ENCODE assay signal across 8 mouse cellular contexts in the genomic region with DNA sequence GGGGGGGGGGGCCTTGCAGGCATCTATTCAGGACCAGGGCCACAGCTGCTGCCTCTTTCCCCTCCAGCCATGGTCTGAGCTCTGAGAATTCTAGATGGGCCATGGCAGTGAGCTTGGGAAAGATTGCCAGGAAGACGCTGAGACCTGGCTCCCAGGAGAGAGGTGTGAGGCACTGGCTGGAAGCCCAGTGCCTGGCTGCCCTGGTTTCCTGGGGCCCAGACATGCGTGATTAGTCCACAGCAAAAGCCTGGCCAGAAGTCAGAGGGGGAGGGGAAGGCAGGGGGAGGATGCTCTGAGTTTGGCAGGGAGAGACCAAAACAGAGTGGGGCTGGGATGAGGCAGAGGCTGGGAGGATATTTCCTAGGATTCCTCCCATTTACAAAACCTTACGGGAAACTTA. TPM values are rescaled to one million over a fixed set of nuclear protein-coding genes. Genes with fewer than 3 reads are reported as not detected.
DNase-seq lines count a peak whose midpoint lies in the region; ATAC-seq lines count a peak whose summit lies in the region.

No protein-coding gene starts in this region.

- WGBS in embryonic facial prominence, embryonic 12.5 days: 33% methylated on average over 3 of the region's 3 CpGs
- WGBS in heart, embryonic 16.5 days: 31% methylated on average over 3 of the region's 3 CpGs
- 41% methylated on average over 3 of the region's 3 CpGs for WGBS in midbrain, embryonic 12.5 days

- H3K4me3 ChIP-seq in embryonic facial prominence, embryonic 12.5 days: no peak overlapping the region
- no peak overlapping the region for H3K4me3 ChIP-seq in heart, embryonic 16.5 days (ENCODE audit: low read length)
- no peak overlapping the region for H3K4me3 ChIP-seq in midbrain, embryonic 12.5 days

- H3K27me3 ChIP-seq in embryonic facial prominence, embryonic 12.5 days: no peaks in the 10 kb centered on the region
- H3K27me3 ChIP-seq in heart, embryonic 16.5 days (ENCODE audit: control insufficient read depth, insufficient read depth, low read length): no peaks in the 10 kb centered on the region
- H3K27me3 ChIP-seq in midbrain, embryonic 12.5 days: no peaks in the 10 kb centered on the region

- peak; percentile 55 for DNase-seq in ovary, adult 18-20 months (ENCODE audit: low spot score)
- DNase-seq in ovary, postnatal 10 days (ENCODE audit: low spot score): no peak
- peak; percentile 82 to 83 for DNase-seq in kidney, postnatal 36 days
- no peak for DNase-seq in B cell, adult 2 months
- no peak for DNase-seq in yolk sac, embryonic 10.5 days (ENCODE audit: low spot score)

- H3K9ac ChIP-seq in embryonic facial prominence, embryonic 12.5 days: no peak overlapping the region
- H3K9ac ChIP-seq in heart, embryonic 16.5 days (ENCODE audit: low read length): no peak overlapping the region
- 0 out of 2 replicates have a peak overlapping the region, but pooled peaks have one; percentile 20 for H3K9ac ChIP-seq in midbrain, embryonic 12.5 days (replicated peaks)

- H3K27ac ChIP-seq in embryonic facial prominence, embryonic 12.5 days: peak overlapping the region; percentile 69
- H3K27ac ChIP-seq in heart, embryonic 16.5 days (ENCODE audit: low read length): peak overlapping the region; percentile 60; the same call in 1 of the 2 replicates
- H3K27ac ChIP-seq in midbrain, embryonic 12.5 days (replicated peaks): peak overlapping the region; percentile 36; the same call in 1 of the 2 replicates

- H3K36me3 ChIP-seq in embryonic facial prominence, embryonic 12.5 days: 0 out of 2 replicates have a peak, but pooled peaks cover 4% of the 10 kb centered on the region
- H3K36me3 ChIP-seq in heart, embryonic 16.5 days (ENCODE audit: control insufficient read depth, insufficient read depth): no peaks in the 10 kb centered on the region
- H3K36me3 ChIP-seq in midbrain, embryonic 12.5 days: 0 out of 2 replicates have a peak, but pooled peaks cover 3% of the 10 kb centered on the region

- ATAC-seq in embryonic facial prominence, embryonic 12.5 days (ENCODE audit: insufficient number of reproducible peaks, insufficient read depth, low FRiP score, low TSS enrichment): no peak
- peak; percentile 39 for ATAC-seq in heart, embryonic 16.5 days (replicated peaks; ENCODE audit: extremely low read depth, insufficient read depth, low FRiP score)
- no peak for ATAC-seq in midbrain, embryonic 12.5 days (ENCODE audit: low FRiP score, low read depth)

- H3K9me3 ChIP-seq in embryonic facial prominence, embryonic 12.5 days: no peaks in the 10 kb centered on the region
- H3K9me3 ChIP-seq in heart, embryonic 16.5 days (replicated peaks; ENCODE audit: control insufficient read depth, low read length): no peaks in the 10 kb centered on the region
- no peaks in the 10 kb centered on the region for H3K9me3 ChIP-seq in midbrain, embryonic 12.5 days

- no peak overlapping the region for H3K4me2 ChIP-seq in embryonic facial prominence, embryonic 12.5 days (replicated peaks)
- no peak overlapping the region for H3K4me2 ChIP-seq in heart, embryonic 16.5 days (ENCODE audit: low read depth, low read length)
- peak overlapping the region; percentile 7; the same call in 1 of the 2 replicates for H3K4me2 ChIP-seq in midbrain, embryonic 12.5 days (replicated peaks)

- peaks cover 42% of the 10 kb centered on the region for H3K4me1 ChIP-seq in embryonic facial prominence, embryonic 12.5 days
- peaks cover 45% of the 10 kb centered on the region for H3K4me1 ChIP-seq in heart, embryonic 16.5 days (ENCODE audit: control insufficient read depth, insufficient read depth, low read length)
- H3K4me1 ChIP-seq in midbrain, embryonic 12.5 days: peaks cover 51% of the 10 kb centered on the region

RNA-seq across cellular contexts. Expression of a gene that starts 3.9 kb away (rescaled TPM):
- 16.7 and 16.8 TPM in 2 replicates for polyA plus RNA-seq in embryonic facial prominence, embryonic 12.5 days (2016; fragmentation: Nextera tagmentation; extraction: Ambion mirVana)
- 10.8 and 12.4 TPM in 2 replicates for polyA plus RNA-seq in heart, embryonic 16.5 days (2015; fragmentation: Nextera tagmentation; extraction: Ambion mirVana)
- polyA plus RNA-seq in midbrain, embryonic 12.5 days (2016; fragmentation: Nextera tagmentation; extraction: Ambion mirVana): 16.4 and 17.2 TPM in 2 replicates

RNA-seq across cellular contexts. Expression of a gene that starts 43.8 kb away (rescaled TPM):
- 9.5 and 9.7 TPM in 2 replicates for polyA plus RNA-seq in embryonic facial prominence, embryonic 12.5 days (2016; fragmentation: Nextera tagmentation; extraction: Ambion mirVana)
- polyA plus RNA-seq in heart, embryonic 16.5 days (2015; fragmentation: Nextera tagmentation; extraction: Ambion mirVana): 10.9 and 11.2 TPM in 2 replicates
- polyA plus RNA-seq in midbrain, embryonic 12.5 days (2016; fragmentation: Nextera tagmentation; extraction: Ambion mirVana): 23.4 and 25.8 TPM in 2 replicates

RNA-seq across cellular contexts. Expression of a gene that starts 51.9 kb away (rescaled TPM):
- polyA plus RNA-seq in embryonic facial prominence, embryonic 12.5 days (2016; fragmentation: Nextera tagmentation; extraction: Ambion mirVana): 179 and 200 TPM in 2 replicates
- polyA plus RNA-seq in heart, embryonic 16.5 days (2015; fragmentation: Nextera tagmentation; extraction: Ambion mirVana): 158 and 162 TPM in 2 replicates
- polyA plus RNA-seq in midbrain, embryonic 12.5 days (2016; fragmentation: Nextera tagmentation; extraction: Ambion mirVana): 41.7 and 66.6 TPM in 2 replicates

Comparison
In these comparisons a context has a peak if more than half of its experiments do, and no peak if none do; other contexts are left out.
1. DNase-seq: peak in ovary, adult 18-20 months (single experiment) and kidney, postnatal 36 days (2 of 2); none in ovary, postnatal 10 days (single experiment), B cell, adult 2 months (0 of 2) and yolk sac, embryonic 10.5 days (single experiment).
2. Peak in every context shown above with its lines, with median percentiles within 50 percentile points of each other: H3K27ac ChIP-seq.